Mouse (Mus musculus) layer of hippocampus, adult 2 months (tissue): ENCODE data around the gene Nfib. TPM values are rescaled to one million over a fixed set of nuclear protein-coding genes. Genes with fewer than 3 reads are reported as not detected.

Experiments
- DNase-seq, 2 experiments: peaks; one replicate each; pipeline ENCODE4 v3.0.0; 2022; ENCODE audit warnings: low spot score in 2 of 2
- H3K27ac ChIP-seq: fragments of 200-600 bp; 2 replicates; pipeline ENCODE4 v1.8.1; 2022
- H3K4me3 ChIP-seq: fragments of 200-600 bp; 2 replicates; pipeline ENCODE4 v1.8.1; 2022; ENCODE audit warnings: mild to moderate bottlenecking
- CTCF ChIP-seq: fragments of 200-600 bp; conservative IDR thresholded peaks from 2 replicates; pipeline ENCODE4 v1.8.1; 2022; ENCODE audit warnings: antibody characterized with exemption, mild to moderate bottlenecking, moderate library complexity
- total RNA-seq, 2 experiments: library from RNA; stranded (reverse); gene quantifications; 2 replicates each; pipeline ENCODE4 v1.2.3; 2021

Gene Nfib
- total RNA-seq, 2 experiments from 2014 or later: 174 to 186 TPM

DNA sequence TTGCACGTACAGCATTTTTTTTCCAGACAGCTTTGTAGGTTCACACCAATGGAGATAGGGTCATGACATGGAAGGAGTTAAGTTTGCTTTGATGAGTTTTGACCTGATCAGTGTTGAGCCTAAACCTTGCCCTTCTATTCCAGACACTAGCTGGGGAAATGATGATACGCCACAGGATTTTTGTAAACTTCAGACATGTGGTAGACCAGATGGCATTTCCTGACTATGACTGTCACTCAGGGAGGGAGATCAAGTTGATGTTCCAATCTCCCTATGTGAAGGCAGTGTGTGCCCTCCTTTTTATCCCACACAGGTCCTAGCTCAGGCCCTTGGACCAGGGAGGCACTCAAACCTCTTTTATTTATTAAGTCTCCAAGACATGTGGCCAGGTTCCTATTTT, 29.4 kb downstream of the Nfib start:
- TF ChIP-seq CTCF: no peak
- Histone ChIP-seq H3K27ac (peak overlapping the region; percentile 5; the same call in 1 of the 2 replicates), H3K4me3 (no peak overlapping the region)
- peak; percentile 44 to 61 for DNase-seq

DNA sequence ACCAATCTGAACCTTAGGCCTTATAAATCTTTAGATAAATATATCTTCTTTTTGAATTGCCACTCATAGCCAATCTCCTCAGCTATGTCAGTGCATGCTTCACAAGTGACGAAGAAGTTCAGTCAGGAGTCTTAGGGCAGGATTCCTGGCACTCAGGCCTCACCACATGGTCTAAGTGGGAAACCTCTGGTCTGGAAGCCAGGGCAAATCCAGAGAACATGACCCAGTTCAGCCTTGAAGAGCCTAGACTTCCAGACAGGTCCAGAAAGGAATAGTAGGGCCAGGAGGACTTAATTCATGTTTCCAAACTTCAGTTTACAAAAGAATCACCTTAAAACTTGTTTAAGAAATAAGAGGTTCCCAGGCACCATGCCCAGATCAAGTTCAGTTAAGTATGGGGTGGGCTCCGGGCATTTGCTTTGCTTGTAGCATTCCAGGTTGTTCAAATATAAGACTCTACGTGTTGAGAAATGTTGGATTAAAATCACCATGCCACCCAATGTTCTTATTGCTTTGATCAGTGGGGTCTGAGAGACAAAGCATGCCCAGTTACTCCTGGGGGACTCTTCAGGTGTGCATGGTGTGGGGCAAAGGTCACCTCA, 38.2 kb downstream of the Nfib start:
- DNase-seq: no peak
- no peak for TF ChIP-seq CTCF
- no peak overlapping the region for H3K27ac ChIP-seq
- no peak overlapping the region for H3K4me3 ChIP-seq

DNA sequence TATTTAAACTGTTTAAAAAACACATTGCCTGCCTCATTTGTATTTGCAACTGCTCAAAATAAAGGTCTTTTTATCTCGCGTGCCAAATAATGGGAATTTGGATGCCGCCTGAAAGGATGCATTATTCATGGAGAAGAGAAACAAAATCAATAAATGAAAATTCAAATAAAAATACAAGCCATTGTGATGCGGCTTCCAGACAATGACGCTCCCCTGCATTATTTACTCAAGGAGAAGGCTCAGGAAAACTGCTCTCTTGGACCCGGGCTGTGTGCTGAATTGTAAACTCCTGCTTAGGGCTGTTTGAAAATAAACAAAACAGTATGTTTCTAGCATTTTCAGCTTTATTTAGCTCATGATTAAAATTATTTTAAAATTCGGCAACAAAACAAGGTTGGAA, 41.1 kb downstream of the Nfib start:
- DNase-seq: no peak
- no peak for TF ChIP-seq CTCF
- Histone ChIP-seq H3K27ac (peak overlapping the region; percentile 69), H3K4me3 (no peak overlapping the region)

DNA sequence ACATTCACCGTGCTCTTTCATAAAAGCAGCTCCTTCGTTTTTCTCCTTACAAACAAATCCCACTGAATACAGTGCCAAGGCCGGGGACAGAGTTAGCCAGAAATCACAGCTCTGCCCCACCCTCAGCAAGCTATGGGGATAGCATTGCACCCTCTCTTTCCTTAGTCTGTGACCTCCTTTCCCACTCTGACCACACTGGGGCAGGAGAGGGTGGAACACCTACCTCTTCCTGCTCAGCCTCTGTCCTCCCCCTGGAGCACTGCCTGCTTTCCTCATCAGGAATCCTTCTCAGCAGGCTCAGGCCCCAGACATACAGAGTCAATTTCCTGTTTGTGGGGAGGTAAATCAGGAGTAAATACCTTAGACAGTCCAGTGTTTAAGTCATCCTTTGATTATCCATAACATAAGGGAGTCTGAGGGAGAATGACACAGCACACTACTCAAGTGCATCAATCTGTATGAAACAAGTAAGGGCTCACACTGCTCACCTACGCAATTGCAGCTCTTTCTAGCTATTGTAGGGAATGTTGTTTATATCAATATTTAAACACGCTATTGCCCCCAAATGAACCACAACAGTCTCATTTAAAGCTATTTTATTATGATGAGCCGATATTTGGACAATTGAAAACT, 41.7 kb downstream of the Nfib start:
- TF ChIP-seq CTCF: peak; percentile 45
- H3K27ac ChIP-seq: peak overlapping the region; percentile 69
- H3K4me3 ChIP-seq: no peak overlapping the region
- no peak for DNase-seq

DNA sequence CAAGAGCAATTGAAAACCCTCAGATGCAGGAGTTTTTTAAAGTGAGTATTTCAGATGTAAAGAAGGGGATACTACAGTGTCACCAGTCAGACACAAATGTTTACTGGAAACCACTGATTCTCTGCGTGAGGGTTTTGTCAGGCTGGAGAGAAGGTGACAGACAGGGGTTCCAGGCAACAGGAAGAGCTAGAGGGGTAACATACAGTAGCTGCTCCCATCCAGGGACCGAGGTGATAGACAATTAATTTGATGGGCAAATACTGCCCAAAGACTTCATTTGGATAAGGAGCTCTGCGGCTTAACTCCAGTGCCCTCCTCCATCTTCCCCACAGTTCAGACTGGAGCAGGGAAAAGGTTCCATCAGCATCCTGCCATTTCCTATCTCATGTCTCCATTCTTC, 42.9 kb downstream of the Nfib start:
- no peak for TF ChIP-seq CTCF
- DNase-seq: no peak
- no peak overlapping the region for H3K4me3 ChIP-seq
- no peak overlapping the region for H3K27ac ChIP-seq

DNA sequence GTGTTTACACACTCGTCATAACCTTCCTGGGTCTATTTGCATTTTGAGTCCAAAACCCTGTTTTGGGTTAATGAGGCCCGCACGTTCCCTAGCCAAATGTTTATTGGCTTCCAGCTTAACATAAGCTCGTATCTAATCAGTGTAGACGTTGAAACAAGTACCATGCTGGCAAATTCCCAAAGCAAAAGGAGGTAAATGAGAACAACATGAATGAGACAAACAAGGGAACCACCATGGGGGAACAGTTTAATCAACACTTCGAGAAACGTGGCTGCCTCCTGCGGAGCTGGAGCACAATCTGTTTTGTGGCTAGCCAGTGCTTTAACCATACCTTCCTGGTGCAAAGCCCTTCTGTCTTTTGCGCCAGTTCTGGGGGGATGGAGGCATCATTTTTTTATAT, 43.3 kb downstream of the Nfib start:
- DNase-seq: no peak
- Histone ChIP-seq H3K27ac (no peak overlapping the region), H3K4me3 (no peak overlapping the region)
- TF ChIP-seq CTCF: no peak

DNA sequence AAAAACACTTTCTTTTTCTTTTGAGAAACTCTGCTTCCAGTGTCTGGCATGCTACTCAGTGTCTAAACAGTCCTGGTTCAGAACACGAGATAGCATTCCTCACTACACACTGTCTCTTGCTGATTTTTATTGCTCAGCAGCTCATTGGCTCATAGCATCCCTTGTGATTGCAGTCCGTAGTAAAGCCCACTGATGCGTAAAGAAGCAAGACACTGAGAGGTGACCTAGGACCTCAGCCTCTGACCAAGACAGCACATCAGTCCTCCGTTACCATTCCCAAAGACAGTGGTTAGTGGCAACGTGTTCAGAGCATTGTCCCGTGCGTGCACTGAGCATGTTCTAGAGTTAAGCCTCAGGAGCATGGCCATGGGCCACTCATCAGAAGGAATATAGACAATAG, 44.3 kb downstream of the Nfib start:
- H3K27ac ChIP-seq: no peak overlapping the region
- no peak for TF ChIP-seq CTCF
- DNase-seq: no peak
- no peak overlapping the region for H3K4me3 ChIP-seq

DNA sequence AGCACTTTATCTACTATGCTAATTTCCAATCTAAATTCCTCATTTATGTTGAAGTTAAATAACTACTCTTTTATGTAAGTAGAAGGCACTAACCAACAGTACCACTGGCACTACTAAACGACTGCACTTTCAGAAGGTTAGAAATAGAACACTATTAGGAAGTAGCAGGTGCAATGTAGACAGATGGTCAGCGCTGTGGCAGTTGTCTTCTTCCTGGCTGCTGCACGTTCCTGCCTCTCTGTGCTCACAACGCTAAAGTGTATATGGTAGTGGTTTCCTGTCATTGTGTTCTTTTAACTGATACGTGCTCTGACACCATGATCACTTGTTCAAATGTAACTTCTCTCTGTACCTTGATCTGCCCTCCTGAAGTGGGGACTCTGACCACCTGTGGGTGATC, 59.9 kb downstream of the Nfib start:
- DNase-seq: no peak
- Histone ChIP-seq H3K27ac (no peak overlapping the region), H3K4me3 (no peak overlapping the region)
- no peak for TF ChIP-seq CTCF

DNA sequence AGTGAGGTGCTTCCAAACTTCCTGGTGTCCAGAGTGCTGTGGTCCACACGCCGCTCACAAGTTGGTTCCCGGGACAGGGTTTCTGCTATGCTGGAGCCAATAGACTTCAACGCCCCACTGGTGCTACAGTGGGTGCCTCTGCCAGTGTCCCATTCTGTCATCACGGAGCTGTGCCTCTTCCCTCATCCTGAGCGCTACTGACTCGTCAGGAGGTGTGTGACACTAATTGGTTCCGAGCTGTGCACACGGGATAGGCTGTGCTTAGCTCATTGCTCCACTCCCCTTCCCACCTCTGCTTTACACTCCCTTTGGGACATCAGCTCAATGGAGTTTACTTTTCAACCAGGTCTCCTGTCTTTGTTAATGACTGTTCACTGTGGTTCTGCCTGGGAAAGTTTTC, 60.8 kb downstream of the Nfib start:
- Histone ChIP-seq H3K27ac (no peak overlapping the region), H3K4me3 (no peak overlapping the region)
- TF ChIP-seq CTCF: no peak
- no peak for DNase-seq

DNA sequence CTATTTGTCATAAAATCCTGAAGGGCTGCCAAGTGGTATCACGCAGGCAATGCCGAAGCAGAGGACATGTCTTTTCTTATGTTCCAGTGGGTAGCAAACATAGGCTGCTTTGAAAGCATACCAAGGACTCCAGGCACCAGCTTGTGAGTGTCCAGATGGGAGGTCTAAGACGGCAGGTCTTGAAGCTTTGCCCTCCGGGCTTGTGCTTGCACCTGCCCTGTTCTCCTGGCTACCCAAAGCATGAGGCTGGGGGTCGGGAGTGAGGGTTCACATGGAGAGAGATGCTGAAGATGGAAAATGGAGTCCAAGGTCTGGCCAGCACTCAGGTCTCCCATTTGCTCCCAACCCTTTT, 61.8 kb downstream of the Nfib start:
- no peak for TF ChIP-seq CTCF
- peak overlapping the region; percentile 75 for H3K27ac ChIP-seq
- H3K4me3 ChIP-seq: no peak overlapping the region
- DNase-seq: no peak

DNA sequence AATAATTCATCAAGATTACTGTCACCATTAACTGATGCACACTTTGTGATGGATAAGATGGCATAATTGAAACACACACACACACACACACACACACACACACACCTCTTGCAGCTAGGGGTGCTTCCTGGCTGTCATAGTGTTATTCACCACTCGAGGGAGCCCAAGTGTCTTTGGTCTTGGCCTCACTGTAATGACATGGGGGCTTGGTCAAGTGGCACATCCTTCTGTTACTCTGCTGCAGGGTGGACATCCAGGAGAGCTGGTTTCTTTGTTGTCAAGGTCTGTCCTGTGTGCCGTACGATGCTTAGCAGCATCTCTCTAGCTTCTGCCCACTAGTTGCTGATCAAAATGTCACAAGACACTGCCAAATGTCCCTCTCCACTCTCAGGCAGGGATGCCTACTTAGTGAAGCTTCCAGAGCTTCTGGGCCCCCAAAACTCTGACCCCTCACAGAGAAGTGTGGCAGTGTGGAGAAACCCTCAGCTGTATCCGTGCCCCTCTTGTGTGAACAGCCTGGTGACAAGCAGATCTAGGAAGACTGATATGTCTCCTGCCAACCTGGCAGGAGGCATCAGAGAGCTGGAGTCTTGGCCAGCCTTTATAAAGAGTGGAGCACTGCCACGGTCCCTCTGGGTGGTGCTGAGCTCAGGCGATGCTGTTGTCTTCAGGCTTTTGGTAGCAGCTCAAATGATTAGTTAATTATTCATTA, 62.4 kb downstream of the Nfib start:
- TF ChIP-seq CTCF: peak; percentile 65
- peak in 1 of 2 experiments; percentile 48 for DNase-seq
- peak overlapping the region; percentile 75 for H3K27ac ChIP-seq
- H3K4me3 ChIP-seq: no peak overlapping the region

DNA sequence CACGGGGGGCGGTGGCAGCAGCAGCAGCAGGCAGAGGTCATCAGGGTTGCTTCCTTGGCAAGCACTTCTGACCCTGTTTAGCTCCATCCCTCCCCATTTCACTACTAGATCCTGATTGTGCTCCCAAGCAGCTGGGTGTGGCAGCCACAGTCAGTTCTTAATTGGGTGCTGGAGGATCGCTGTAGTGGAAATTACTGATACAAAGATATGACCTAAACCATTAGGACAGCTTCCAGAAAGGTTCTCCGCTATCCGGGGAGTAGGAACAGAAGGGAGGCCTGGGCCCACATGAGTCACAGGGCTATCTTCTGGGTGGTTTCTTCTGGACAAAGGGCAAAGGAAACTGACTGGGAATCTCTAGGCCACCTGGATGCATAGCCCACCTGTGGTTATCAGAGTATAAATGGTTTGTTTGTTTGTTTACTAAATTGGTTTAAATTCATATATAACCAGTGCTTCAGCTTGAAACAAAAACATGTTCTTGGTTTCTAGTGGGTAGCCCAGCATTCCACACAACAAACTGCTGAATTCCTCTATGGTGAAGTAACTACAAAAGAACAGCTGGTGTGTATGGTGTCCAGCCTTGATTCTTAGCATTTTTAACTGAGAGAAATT, 64.4 kb downstream of the Nfib start:
- no peak for DNase-seq
- Histone ChIP-seq H3K4me3 (no peak overlapping the region), H3K27ac (no peak overlapping the region)
- TF ChIP-seq CTCF: no peak

DNA sequence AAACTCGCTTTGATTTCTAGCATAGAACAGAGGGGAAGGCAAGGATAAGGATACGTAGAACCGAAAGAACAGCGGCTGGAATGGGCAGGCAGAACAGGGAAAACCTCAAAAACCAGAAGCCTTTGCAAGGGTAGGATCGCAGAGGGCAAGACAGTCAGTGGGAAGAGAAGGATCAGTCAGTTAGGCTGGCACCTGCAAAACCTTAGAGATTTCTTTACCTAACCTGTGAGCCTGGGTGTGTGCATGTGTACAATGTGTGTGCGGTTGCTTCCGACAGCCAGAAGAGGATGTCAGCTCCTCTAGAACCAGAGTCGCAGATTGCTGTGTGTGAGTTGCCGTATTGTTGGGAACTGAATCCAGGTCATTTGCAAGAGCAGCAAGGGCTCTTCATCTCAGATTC, 67.3 kb downstream of the Nfib start:
- Histone ChIP-seq H3K4me3 (no peak overlapping the region), H3K27ac (no peak overlapping the region)
- no peak for TF ChIP-seq CTCF
- DNase-seq: no peak
